ENCODE assay signal across 8 mouse cellular contexts in genomic region chr10:12614465-12615199, GRCm38 (mm10).
A peak's percentile ranks its signal among the peaks of the same experiment; 100 is the strongest.
DNase-seq lines count a peak whose midpoint lies in the region; ATAC-seq and TF ChIP-seq lines count a peak whose summit lies in the region.

No protein-coding gene starts in this region.

- whole genome bisulfite sequencing in heart, embryonic 13.5 days = 12% methylated on average over 22 of the region's 22 CpGs
- 2% methylated on average over 22 of the region's 22 CpGs for WGBS in embryonic facial prominence, embryonic 10.5 days
- WGBS in liver, embryonic 12.5 days (ENCODE audit: insufficient replicate concordance) = 20% methylated on average over 22 of the region's 22 CpGs

- peak; percentile 86 for TF ChIP-seq EP300 in ES-Bruce4 (IDR thresholded peaks at IDR 0.05; ENCODE audit: insufficient read depth, low read depth, low read length)

- no peaks in the 10 kb centered on the region for H3K9me3 ChIP-seq in heart, embryonic 13.5 days
- H3K9me3 ChIP-seq in ES-Bruce4 (replicated peaks; ENCODE audit: control insufficient read depth, insufficient read depth, low read length, poor library complexity, severe bottlenecking) = no peaks in the 10 kb centered on the region
- no peaks in the 10 kb centered on the region for H3K9me3 ChIP-seq in embryonic facial prominence, embryonic 10.5 days
- no peaks in the 10 kb centered on the region for H3K9me3 ChIP-seq in liver, embryonic 12.5 days (replicated peaks)

- peak overlapping the region; percentile 67 for H3K4me2 ChIP-seq in heart, embryonic 13.5 days
- H3K4me2 ChIP-seq in liver, embryonic 12.5 days = peak overlapping the region; percentile 45

- peak overlapping the region; percentile 41 for H3K4me3 ChIP-seq in heart, embryonic 13.5 days
- peak overlapping the region; percentile 49 for H3K4me3 ChIP-seq in ES-Bruce4 (ENCODE audit: low read depth, low read length)
- H3K4me3 ChIP-seq in embryonic facial prominence, embryonic 10.5 days = peak overlapping the region; percentile 56
- no peak overlapping the region for H3K4me3 ChIP-seq in liver, embryonic 12.5 days

- peaks cover 8% of the 10 kb centered on the region for H3K4me1 ChIP-seq in heart, embryonic 13.5 days
- peaks cover 2% of the 10 kb centered on the region for H3K4me1 ChIP-seq in ES-Bruce4 (ENCODE audit: control insufficient read depth, insufficient read depth, low read length)
- peaks cover 19% of the 10 kb centered on the region for H3K4me1 ChIP-seq in embryonic facial prominence, embryonic 10.5 days
- no peaks in the 10 kb centered on the region for H3K4me1 ChIP-seq in liver, embryonic 12.5 days

- no peak for TF ChIP-seq POLR2A in ES-Bruce4 (IDR thresholded peaks at IDR 0.05; ENCODE audit: insufficient read depth, low read length)

- peak overlapping the region; percentile 72 for H3K9ac ChIP-seq in heart, embryonic 13.5 days
- H3K9ac ChIP-seq in ES-Bruce4 (ENCODE audit: low read depth, poor library complexity, severe bottlenecking) = peak overlapping the region; percentile 69
- no peak overlapping the region for H3K9ac ChIP-seq in liver, embryonic 12.5 days

- no peak for ATAC-seq in heart, embryonic 13.5 days (ENCODE audit: extremely low read depth, insufficient number of reproducible peaks, low FRiP score, low TSS enrichment)
- no peak for ATAC-seq in liver, embryonic 12.5 days

- no peak for DNase-seq in heart, adult 9 months (ENCODE audit: low spot score in 2 of 2)
- DNase-seq in embryonic facial prominence, embryonic 10.5 days (ENCODE audit: low spot score) = peak; percentile 52
- peak; percentile 20 for DNase-seq in induced T-regulatory cell, adult 2 months (ENCODE audit: low read depth)
- DNase-seq in right cerebral cortex, postnatal 4 days = peak; percentile 67
- no peak for DNase-seq in lung, postnatal 14 days

- H3K36me3 ChIP-seq in heart, embryonic 13.5 days = no peaks in the 10 kb centered on the region
- no peaks in the 10 kb centered on the region for H3K36me3 ChIP-seq in ES-Bruce4 (ENCODE audit: control insufficient read depth, insufficient read depth, low read length, poor library complexity, severe bottlenecking)
- no peaks in the 10 kb centered on the region for H3K36me3 ChIP-seq in embryonic facial prominence, embryonic 10.5 days (replicated peaks)
- H3K36me3 ChIP-seq in liver, embryonic 12.5 days = no peaks in the 10 kb centered on the region

- no peak for TF ChIP-seq CTCF in ES-Bruce4 (IDR thresholded peaks at IDR 0.05; ENCODE audit: low read depth, low read length)

- H3K27ac ChIP-seq in heart, embryonic 13.5 days (replicated peaks) = no peak overlapping the region
- H3K27ac ChIP-seq in ES-Bruce4 (ENCODE audit: insufficient read depth, low read length) = peak overlapping the region; percentile 84
- peak overlapping the region; percentile 80 for H3K27ac ChIP-seq in embryonic facial prominence, embryonic 10.5 days (replicated peaks)
- no peak overlapping the region for H3K27ac ChIP-seq in liver, embryonic 12.5 days

- no peaks in the 10 kb centered on the region for H3K27me3 ChIP-seq in heart, embryonic 13.5 days (replicated peaks)
- no peaks in the 10 kb centered on the region for H3K27me3 ChIP-seq in ES-Bruce4 (ENCODE audit: control insufficient read depth, insufficient read depth, low read length, poor library complexity, severe bottlenecking)
- H3K27me3 ChIP-seq in embryonic facial prominence, embryonic 10.5 days (replicated peaks; ENCODE audit: low read depth, poor library complexity, severe bottlenecking) = no peaks in the 10 kb centered on the region
- H3K27me3 ChIP-seq in liver, embryonic 12.5 days (replicated peaks) = no peaks in the 10 kb centered on the region

Comparison
In these comparisons a context has a peak if more than half of its experiments do, and no peak if none do; other contexts are left out.
1. H3K27ac ChIP-seq: peak in ES-Bruce4 (single experiment) and embryonic facial prominence, embryonic 10.5 days (single experiment); none in heart, embryonic 13.5 days (single experiment) and liver, embryonic 12.5 days (single experiment).
2. DNase-seq: peak in embryonic facial prominence, embryonic 10.5 days (single experiment), induced T-regulatory cell, adult 2 months (single experiment) and right cerebral cortex, postnatal 4 days (single experiment); none in heart, adult 9 months (0 of 2) and lung, postnatal 14 days (single experiment).